Mouse (Mus musculus) intestine, embryonic 15.5 days (tissue): ENCODE results near the gene Gpr3. TPM values are rescaled to one million over a fixed set of nuclear protein-coding genes. Genes with fewer than 3 reads are reported as not detected.

Source experiments
- ATAC-seq: fragments of 200-750 bp; cut with Nextera tagmentation; 2 replicates; pipeline ENCODE4 v1.8.0; 2017; ENCODE audit warnings: moderate TSS enrichment, moderate library complexity
- H3K27ac ChIP-seq: fragments of 300-500 bp; sonication (generic); 2 replicates; pipeline ENCODE4 v1.5.1; 2015; ENCODE audit warnings: mild to moderate bottlenecking, inconsistent platforms
- H3K27me3 ChIP-seq: fragments of 300-500 bp; sonication (generic); replicated peaks from 2 replicates; pipeline ENCODE4 v1.6.1; 2015; ENCODE audit warnings: inconsistent platforms
- H3K36me3 ChIP-seq: fragments of 300-500 bp; sonication (generic); 2 replicates; pipeline ENCODE4 v1.6.1; 2015; ENCODE audit warnings: inconsistent platforms
- H3K4me1 ChIP-seq: fragments of 300-500 bp; sonication (generic); replicated peaks from 2 replicates; pipeline ENCODE4 v1.6.1; 2015; ENCODE audit warnings: inconsistent platforms
- H3K4me2 ChIP-seq: fragments of 300-500 bp; sonication (generic); replicated peaks from 2 replicates; pipeline ENCODE4 v1.6.1; 2015; ENCODE audit warnings: mild to moderate bottlenecking, inconsistent platforms
- H3K4me3 ChIP-seq: fragments of 300-500 bp; sonication (generic); replicated peaks from 2 replicates; pipeline ENCODE4 v1.5.1; 2015; ENCODE audit warnings: inconsistent platforms
- H3K9ac ChIP-seq: fragments of 300-500 bp; sonication (generic); 2 replicates; pipeline ENCODE4 v1.6.1; 2015; ENCODE audit warnings: inconsistent platforms
- H3K9me3 ChIP-seq: fragments of 300-500 bp; sonication (generic); 2 replicates; pipeline ENCODE4 v1.6.1; 2016; ENCODE audit warnings: inconsistent platforms
- WGBS: fragments of 180-500 bp; shearing (Covaris S2); methylation state at CpG from one replicate; pipeline ENCODE4 v1.1.7; 2015; 5-methylcytosine and 5-hydroxymethylcytosine counted together
- polyA plus RNA-seq: library from polyadenylated mRNA; unstranded; fragments of >200 nt; fragmentation: Nextera tagmentation; extraction: Ambion mirVana; gene quantifications from 2 replicates; pipeline ENCODE4 v1.2.1, GENCODE M21; 2015

Gene Gpr3
- polyA plus RNA-seq, 1 experiment from 2014 or later, result 0.14 TPM

GRCm38 (mm10) chr4:133227636-133228035, 15.3 kb upstream of the Gpr3 start:
- H3K27ac ChIP-seq, result no peak overlapping the region
- no peaks in the 10 kb centered on the region for H3K4me1 ChIP-seq
- H3K9ac ChIP-seq, result no peak overlapping the region
- ATAC-seq, result no peak
- H3K9me3 ChIP-seq, result no peaks in the 10 kb centered on the region
- H3K4me2 ChIP-seq, result no peak overlapping the region
- 71% methylated on average over 8 of the region's 8 CpGs for WGBS
- no peak overlapping the region for H3K4me3 ChIP-seq
- no peaks in the 10 kb centered on the region for H3K36me3 ChIP-seq
- H3K27me3 ChIP-seq, result no peaks in the 10 kb centered on the region

GRCm38 (mm10) chr4:133226073-133226472, 13.7 kb upstream of the Gpr3 start:
- Histone ChIP-seq H3K4me3 (no peak overlapping the region), H3K4me1 (peaks cover 2% of the 10 kb centered on the region; the same call in 1 of the 2 replicates), H3K4me2 (no peak overlapping the region), H3K9me3 (no peaks in the 10 kb centered on the region), H3K36me3 (no peaks in the 10 kb centered on the region), H3K27me3 (peaks cover 7% of the 10 kb centered on the region; the same call in 1 of the 2 replicates), H3K9ac (no peak overlapping the region), H3K27ac (no peak overlapping the region)
- no peak for ATAC-seq
- WGBS, result 72% methylated on average over 10 of the region's 10 CpGs

- Histone ChIP-seq H3K9me3 (no peaks in the 10 kb centered on the region), H3K4me2 (no peak overlapping the region), H3K36me3 (no peaks in the 10 kb centered on the region), H3K27ac (no peak overlapping the region), H3K4me3 (no peak overlapping the region), H3K4me1 (peaks cover 8% of the 10 kb centered on the region), H3K9ac (no peak overlapping the region; the same call in 1 of the 2 replicates), H3K27me3 (peaks cover 8% of the 10 kb centered on the region; the same call in 1 of the 2 replicates)
- no peak for ATAC-seq
- 55% methylated on average over 5 of the region's 5 CpGs for WGBS
These were observed 11.5 kb upstream of the Gpr3 start for GRCm38 (mm10) chr4:133223875-133224274.

- Histone ChIP-seq H3K9me3 (no peaks in the 10 kb centered on the region), H3K4me2 (no peak overlapping the region), H3K27me3 (peaks cover 8% of the 10 kb centered on the region; the same call in 1 of the 2 replicates), H3K27ac (no peak overlapping the region), H3K4me1 (peaks cover 8% of the 10 kb centered on the region), H3K36me3 (no peaks in the 10 kb centered on the region), H3K9ac (no peak overlapping the region), H3K4me3 (no peak overlapping the region)
- WGBS, result 86% methylated on average over 8 of the region's 8 CpGs
- ATAC-seq, result no peak
These were observed 9.4 kb upstream of the Gpr3 start for GRCm38 (mm10) chr4:133221701-133222100.

- peaks cover 8% of the 10 kb centered on the region for H3K4me1 ChIP-seq
- no peaks in the 10 kb centered on the region for H3K36me3 ChIP-seq
- H3K27ac ChIP-seq, result no peak overlapping the region
- H3K9ac ChIP-seq, result peak overlapping the region; percentile 50
- 2% methylated on average over 25 of the region's 25 CpGs for WGBS
- H3K4me2 ChIP-seq, result peak overlapping the region; percentile 85
- H3K4me3 ChIP-seq, result peak overlapping the region; percentile 36
- H3K9me3 ChIP-seq, result no peaks in the 10 kb centered on the region
- ATAC-seq, result peak; percentile 62
- H3K27me3 ChIP-seq, result peaks cover 8% of the 10 kb centered on the region; the same call in 1 of the 2 replicates
These were observed 8.3 kb upstream of the Gpr3 start for GRCm38 (mm10) chr4:133220656-133221055.

GRCm38 (mm10) chr4:133218745-133219144, 6.4 kb upstream of the Gpr3 start:
- no peak for ATAC-seq
- no peak overlapping the region for H3K27ac ChIP-seq
- H3K4me2 ChIP-seq, result no peak overlapping the region
- peaks cover 8% of the 10 kb centered on the region; the same call in 1 of the 2 replicates for H3K27me3 ChIP-seq
- no peaks in the 10 kb centered on the region for H3K36me3 ChIP-seq
- WGBS, result 85% methylated on average over 3 of the region's 3 CpGs
- H3K4me1 ChIP-seq, result peaks cover 8% of the 10 kb centered on the region
- H3K4me3 ChIP-seq, result no peak overlapping the region
- no peak overlapping the region for H3K9ac ChIP-seq
- H3K9me3 ChIP-seq, result no peaks in the 10 kb centered on the region

GRCm38 (mm10) chr4:133217641-133218040, 5.3 kb upstream of the Gpr3 start:
- Histone ChIP-seq H3K9me3 (no peaks in the 10 kb centered on the region), H3K4me2 (no peak overlapping the region), H3K9ac (no peak overlapping the region), H3K27me3 (peaks cover 8% of the 10 kb centered on the region; the same call in 1 of the 2 replicates), H3K36me3 (no peaks in the 10 kb centered on the region), H3K4me1 (peaks cover 19% of the 10 kb centered on the region), H3K4me3 (no peak overlapping the region), H3K27ac (no peak overlapping the region)
- 5% methylated on average over 5 of the region's 5 CpGs for WGBS
- ATAC-seq, result no peak

GRCm38 (mm10) chr4:133213661-133214060, 1.3 kb upstream of the Gpr3 start:
- no peak for ATAC-seq
- Histone ChIP-seq H3K27ac (no peak overlapping the region), H3K9ac (no peak overlapping the region), H3K4me1 (peaks cover 18% of the 10 kb centered on the region), H3K4me2 (peak overlapping the region; percentile 100), H3K9me3 (no peaks in the 10 kb centered on the region), H3K36me3 (no peaks in the 10 kb centered on the region), H3K4me3 (no peak overlapping the region), H3K27me3 (peaks cover 13% of the 10 kb centered on the region)
- 22% methylated on average over 10 of the region's 10 CpGs for WGBS

GRCm38 (mm10) chr4:133213268-133213590, 893 bp upstream of the Gpr3 start:
- Histone ChIP-seq H3K4me1 (peaks cover 18% of the 10 kb centered on the region), H3K9me3 (no peaks in the 10 kb centered on the region), H3K9ac (peak overlapping the region; percentile 54; the same call in 1 of the 2 replicates), H3K27me3 (peaks cover 13% of the 10 kb centered on the region), H3K27ac (no peak overlapping the region), H3K36me3 (no peaks in the 10 kb centered on the region), H3K4me2 (peak overlapping the region; percentile 100), H3K4me3 (peak overlapping the region; percentile 67)
- 2% methylated on average over 9 of the region's 9 CpGs for WGBS
- peak; percentile 27 for ATAC-seq

GRCm38 (mm10) chr4:133212562-133213267, 379 bp upstream of the Gpr3 start:
- Histone ChIP-seq H3K4me1 (peaks cover 18% of the 10 kb centered on the region), H3K9me3 (no peaks in the 10 kb centered on the region), H3K4me3 (peak overlapping the region; percentile 67), H3K27ac (no peak overlapping the region), H3K4me2 (peak overlapping the region; percentile 100), H3K9ac (peak overlapping the region; percentile 54), H3K27me3 (peaks cover 13% of the 10 kb centered on the region), H3K36me3 (no peaks in the 10 kb centered on the region)
- peak; percentile 91 for ATAC-seq
- WGBS, result 1% methylated on average over 44 of the region's 44 CpGs

GRCm38 (mm10) chr4:133210788-133211390, 1.4 kb downstream of the Gpr3 start:
- Histone ChIP-seq H3K4me3 (no peak overlapping the region), H3K4me1 (peaks cover 18% of the 10 kb centered on the region), H3K36me3 (no peaks in the 10 kb centered on the region), H3K27ac (no peak overlapping the region), H3K9ac (no peak overlapping the region), H3K4me2 (no peak overlapping the region), H3K27me3 (peaks cover 13% of the 10 kb centered on the region), H3K9me3 (no peaks in the 10 kb centered on the region)
- no peak for ATAC-seq
- WGBS, result 94% methylated on average over 19 of the region's 19 CpGs

GRCm38 (mm10) chr4:133210023-133210787, 2.1 kb downstream of the Gpr3 start:
- no peak overlapping the region for H3K4me2 ChIP-seq
- 92% methylated on average over 24 of the region's 24 CpGs for WGBS

More at GRCm38 (mm10) chr4:133210023-133210787, 2.1 kb downstream of the Gpr3 start:
- Histone ChIP-seq H3K4me1 (peaks cover 18% of the 10 kb centered on the region), H3K27me3 (peaks cover 13% of the 10 kb centered on the region), H3K9ac (no peak overlapping the region), H3K9me3 (no peaks in the 10 kb centered on the region), H3K27ac (no peak overlapping the region), H3K4me3 (no peak overlapping the region), H3K36me3 (no peaks in the 10 kb centered on the region)
- ATAC-seq, result no peak
